Mouse (Mus musculus) forebrain, embryonic 16.5 days (tissue): ENCODE results near the gene Schip1. TPM values are rescaled to one million over a fixed set of nuclear protein-coding genes. Genes with fewer than 3 reads are reported as not detected.
A peak's percentile ranks its signal among the peaks of the same experiment; 100 is the strongest.

ENCODE experiments used
- ATAC-seq: fragments of 200-750 bp; cut with Nextera tagmentation; 2 replicates; pipeline ENCODE4 v1.8.0; 2017; ENCODE audit warnings: mild to moderate bottlenecking, moderate library complexity
- H3K27ac ChIP-seq: fragments of 300-500 bp; sonication (generic); 2 replicates; pipeline ENCODE4 v1.5.1; 2014; ENCODE audit warnings: low read length, control low read depth
- H3K27me3 ChIP-seq: fragments of 300-500 bp; sonication (generic); replicated peaks from 2 replicates; pipeline ENCODE4 v1.6.1; 2014; ENCODE audit warnings: low read length; ENCODE audit not compliant: control insufficient read depth, insufficient read depth
- H3K36me3 ChIP-seq: fragments of 300-500 bp; sonication (generic); 2 replicates; pipeline ENCODE4 v1.6.1; 2014; ENCODE audit not compliant: control insufficient read depth, insufficient read depth
- H3K4me1 ChIP-seq: fragments of 300-500 bp; sonication (generic); replicated peaks from 2 replicates; pipeline ENCODE4 v1.6.1; 2014; ENCODE audit warnings: low read length; ENCODE audit not compliant: control insufficient read depth, insufficient read depth
- H3K4me2 ChIP-seq: fragments of 300-500 bp; sonication (generic); 2 replicates; pipeline ENCODE4 v1.6.1; 2014; ENCODE audit warnings: mild to moderate bottlenecking, low read length, control low read depth
- H3K4me3 ChIP-seq: fragments of 300-500 bp; sonication (generic); replicated peaks from 2 replicates; pipeline ENCODE4 v1.5.1; 2014; ENCODE audit warnings: mild to moderate bottlenecking, low read length, control low read depth
- H3K9ac ChIP-seq: fragments of 300-500 bp; sonication (generic); replicated peaks from 2 replicates; pipeline ENCODE4 v1.6.1; 2014; ENCODE audit warnings: low read depth, low read length, control low read depth
- H3K9me3 ChIP-seq: fragments of 300-500 bp; sonication (generic); 2 replicates; pipeline ENCODE4 v1.6.1; 2016; ENCODE audit warnings: low read length; ENCODE audit not compliant: control insufficient read depth
- WGBS: fragments of 180-500 bp; shearing (Covaris S2); extraction: QIAGEN DNeasy Blood & Tissue Kit; methylation state at CpG from one replicate; pipeline ENCODE4 v1.1.7; 2014; 5-methylcytosine and 5-hydroxymethylcytosine counted together
- polyA plus RNA-seq: library from polyadenylated mRNA; unstranded; fragments of >200 nt; fragmentation: Nextera tagmentation; extraction: Ambion mirVana; gene quantifications from 2 replicates; pipeline ENCODE4 v1.2.1, GENCODE M21; 2015

Schip1 gene
- polyA plus RNA-seq, 1 experiment from 2014 or later: 173 TPM

DNA sequence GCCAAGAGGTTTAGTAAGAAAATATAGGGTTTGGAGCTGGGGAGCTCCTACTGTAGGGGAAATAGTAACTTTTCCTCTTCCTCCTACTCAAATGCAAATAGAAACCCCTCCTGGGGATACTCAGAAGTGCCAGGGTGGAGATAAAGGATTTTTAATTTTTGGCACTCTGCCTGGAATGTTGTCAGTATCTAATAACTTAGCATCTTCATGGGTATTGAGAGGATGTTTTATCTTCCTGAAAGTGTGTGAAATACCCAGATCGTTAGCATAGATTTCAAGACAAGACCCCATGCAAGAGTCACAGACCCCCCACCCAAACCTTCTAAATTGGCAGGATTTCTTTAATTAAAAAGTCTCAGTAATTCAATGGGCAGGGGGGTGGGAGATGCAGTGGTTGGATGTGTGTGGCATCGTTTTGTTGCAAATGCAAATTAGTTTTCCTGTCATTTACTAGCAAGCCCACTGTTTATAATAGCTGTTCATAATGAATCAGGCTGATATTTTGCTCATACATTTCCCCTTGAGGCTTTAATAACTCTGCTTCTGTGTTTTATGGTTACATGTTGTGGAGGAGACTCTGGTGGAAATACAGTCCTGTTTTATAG is 40.6 kb downstream of the Schip1 start:
- Histone ChIP-seq H3K36me3 (no peaks in the 10 kb centered on the region), H3K9me3 (no peaks in the 10 kb centered on the region), H3K4me2 (no peak overlapping the region), H3K4me1 (no peaks in the 10 kb centered on the region), H3K9ac (no peak overlapping the region), H3K27ac (no peak overlapping the region), H3K27me3 (no peaks in the 10 kb centered on the region), H3K4me3 (no peak overlapping the region)
- ATAC-seq: no peak
- WGBS: 11% methylated on average over 2 of the region's 2 CpGs

DNA sequence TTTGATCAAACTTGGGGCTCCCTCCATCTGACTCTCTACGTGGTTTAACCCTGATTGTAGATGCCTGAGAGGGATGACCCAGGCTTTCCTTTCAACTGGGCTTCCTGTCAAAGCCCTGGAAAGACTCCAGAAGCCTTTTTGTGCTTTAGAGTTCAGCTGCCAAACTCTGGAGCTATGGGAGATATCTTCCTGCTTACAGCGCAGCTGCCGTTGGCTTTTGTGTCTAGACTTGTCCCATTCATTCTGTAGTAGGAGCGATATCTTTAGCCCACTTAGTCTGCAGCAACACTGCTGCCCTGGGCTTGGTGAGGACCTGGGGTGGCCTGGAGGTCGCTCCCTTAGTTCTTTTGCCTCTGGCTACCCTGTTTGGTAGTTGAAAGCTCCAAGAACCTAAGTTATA is 56.7 kb downstream of the Schip1 start:
- no peaks in the 10 kb centered on the region for H3K36me3 ChIP-seq
- 49% methylated on average over 5 of the region's 5 CpGs for WGBS
- no peak overlapping the region for H3K4me2 ChIP-seq
- H3K27ac ChIP-seq: no peak overlapping the region
- peaks cover 2% of the 10 kb centered on the region; the same call in 1 of the 2 replicates for H3K4me1 ChIP-seq
- no peak for ATAC-seq
- no peak overlapping the region for H3K4me3 ChIP-seq
- H3K27me3 ChIP-seq: no peaks in the 10 kb centered on the region
- H3K9me3 ChIP-seq: no peaks in the 10 kb centered on the region
- no peak overlapping the region for H3K9ac ChIP-seq

DNA sequence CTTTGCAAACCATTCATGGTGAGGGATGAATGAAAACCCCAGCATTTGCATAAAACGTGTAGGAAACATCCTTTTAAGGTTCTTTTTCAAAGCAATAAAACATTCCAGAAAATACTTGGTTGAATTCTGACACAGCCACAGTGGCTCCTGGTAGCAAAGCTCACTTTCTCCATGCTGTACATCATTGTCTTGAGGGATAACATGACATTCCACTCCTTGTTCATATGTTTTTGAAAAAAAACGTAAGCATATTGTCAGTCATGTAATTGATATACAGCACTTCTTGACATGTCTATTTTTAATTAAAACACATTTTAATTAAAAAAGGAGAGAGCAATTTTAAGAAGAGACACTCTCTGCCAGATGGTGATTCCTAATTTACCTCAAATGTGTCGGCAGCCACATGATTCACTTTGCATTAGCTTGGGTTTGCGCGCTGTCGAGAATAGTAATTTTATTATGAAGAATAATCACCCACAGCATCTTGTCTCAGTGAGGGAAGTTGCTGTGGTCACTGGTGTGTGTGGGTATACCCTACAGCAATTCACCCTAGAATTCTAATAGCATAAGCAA is 61.8 kb downstream of the Schip1 start:
- H3K9me3 ChIP-seq: no peaks in the 10 kb centered on the region
- no peaks in the 10 kb centered on the region for H3K27me3 ChIP-seq
- WGBS: 47% methylated on average over 6 of the region's 6 CpGs
- H3K9ac ChIP-seq: no peak overlapping the region
- H3K27ac ChIP-seq: no peak overlapping the region; the same call in 1 of the 2 replicates
- peak; percentile 55; the same call in 1 of the 2 replicates for ATAC-seq
- H3K4me1 ChIP-seq: peaks cover 8% of the 10 kb centered on the region
- H3K36me3 ChIP-seq: no peaks in the 10 kb centered on the region
- no peak overlapping the region for H3K4me3 ChIP-seq
- no peak overlapping the region for H3K4me2 ChIP-seq

DNA sequence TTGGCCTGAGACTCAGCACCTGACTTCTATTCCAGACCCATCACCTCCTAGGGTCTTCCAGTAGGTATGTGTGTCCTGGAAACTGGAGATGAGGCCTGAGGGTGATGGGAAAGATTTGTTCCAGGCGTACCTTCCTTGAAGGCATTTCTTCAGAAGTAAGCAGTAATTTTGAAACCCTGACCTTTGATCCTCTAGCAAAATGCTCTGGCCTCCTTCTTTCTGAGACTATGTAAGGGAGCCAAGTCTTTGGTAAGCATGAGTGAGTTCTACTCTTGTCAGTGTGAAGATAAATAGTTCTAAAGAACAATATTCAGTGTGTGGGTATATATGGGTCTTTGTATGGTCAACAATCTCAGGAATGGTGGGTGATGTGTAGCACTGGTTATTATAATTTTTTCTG is 65.8 kb downstream of the Schip1 start:
- peaks cover 11% of the 10 kb centered on the region for H3K4me1 ChIP-seq
- no peak overlapping the region for H3K4me3 ChIP-seq
- WGBS: 92% methylated on average over 1 of the region's 1 CpGs
- H3K9me3 ChIP-seq: no peaks in the 10 kb centered on the region
- ATAC-seq: no peak
- no peaks in the 10 kb centered on the region for H3K27me3 ChIP-seq
- no peak overlapping the region for H3K4me2 ChIP-seq
- no peak overlapping the region for H3K27ac ChIP-seq
- H3K9ac ChIP-seq: no peak overlapping the region
- H3K36me3 ChIP-seq: no peaks in the 10 kb centered on the region

DNA sequence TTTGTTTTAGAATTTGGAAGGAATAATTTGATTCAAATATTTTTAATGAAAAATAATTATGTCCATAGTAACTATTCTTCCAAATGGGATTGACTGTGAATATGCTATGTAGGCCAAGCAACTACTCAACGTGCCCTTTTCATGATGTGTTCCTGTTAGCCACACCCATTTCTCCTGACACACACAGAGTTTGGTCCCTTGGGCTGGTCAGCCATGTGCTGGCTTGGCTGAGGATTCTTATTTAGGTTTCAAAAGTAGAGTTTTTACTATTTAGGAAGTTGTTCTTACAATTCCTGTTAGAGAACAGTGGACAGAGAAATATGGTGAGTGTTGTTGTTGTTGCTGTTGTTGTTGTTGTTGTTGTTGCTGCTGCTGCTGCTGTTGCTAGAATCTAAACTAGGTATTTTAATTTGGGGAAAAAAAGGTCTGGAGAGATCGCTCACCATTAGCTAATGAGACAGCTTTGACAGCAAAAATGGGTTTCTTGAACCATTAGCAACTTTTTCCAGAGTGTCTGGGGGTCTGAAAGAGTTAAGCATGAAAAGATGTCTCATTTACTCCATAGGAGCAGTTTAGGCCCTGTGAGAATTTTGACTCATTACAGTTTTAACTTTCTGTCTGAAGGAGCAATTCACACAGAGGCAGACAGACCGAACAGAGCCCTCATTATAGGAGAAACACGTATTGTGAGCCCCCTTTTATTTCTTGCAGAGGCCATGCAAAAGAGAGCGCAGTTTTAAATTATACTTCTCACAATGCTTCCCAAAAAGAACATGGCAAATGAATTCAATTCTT is 74.4 kb downstream of the Schip1 start:
- Histone ChIP-seq H3K4me1 (peaks cover 13% of the 10 kb centered on the region; the same call in 1 of the 2 replicates), H3K9ac (no peak overlapping the region), H3K9me3 (no peaks in the 10 kb centered on the region), H3K4me3 (no peak overlapping the region), H3K27me3 (no peaks in the 10 kb centered on the region), H3K36me3 (no peaks in the 10 kb centered on the region), H3K4me2 (no peak overlapping the region), H3K27ac (no peak overlapping the region)
- peak; percentile 82 for ATAC-seq
- WGBS: 8% methylated on average over 5 of the region's 5 CpGs

DNA sequence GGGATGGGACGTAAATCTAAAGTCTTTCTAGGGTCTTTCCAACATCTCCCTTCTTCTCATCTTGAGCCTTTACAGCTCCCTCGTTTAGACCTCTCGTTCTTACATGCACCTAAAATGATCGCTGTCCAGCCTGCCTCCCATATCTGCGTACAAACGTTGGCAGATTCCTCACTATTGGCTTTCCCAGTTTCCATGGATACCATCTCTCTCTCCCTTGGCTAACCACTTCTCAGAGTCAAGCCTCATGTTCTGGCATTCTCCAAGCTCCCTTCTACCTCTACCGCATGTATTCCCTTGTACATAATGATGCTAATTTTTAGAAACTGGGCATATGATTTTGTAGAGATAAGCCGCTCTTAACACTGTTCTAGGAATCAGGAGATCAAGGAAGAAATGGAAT is 86.1 kb downstream of the Schip1 start:
- H3K4me3 ChIP-seq: no peak overlapping the region
- H3K4me2 ChIP-seq: no peak overlapping the region

DNA sequence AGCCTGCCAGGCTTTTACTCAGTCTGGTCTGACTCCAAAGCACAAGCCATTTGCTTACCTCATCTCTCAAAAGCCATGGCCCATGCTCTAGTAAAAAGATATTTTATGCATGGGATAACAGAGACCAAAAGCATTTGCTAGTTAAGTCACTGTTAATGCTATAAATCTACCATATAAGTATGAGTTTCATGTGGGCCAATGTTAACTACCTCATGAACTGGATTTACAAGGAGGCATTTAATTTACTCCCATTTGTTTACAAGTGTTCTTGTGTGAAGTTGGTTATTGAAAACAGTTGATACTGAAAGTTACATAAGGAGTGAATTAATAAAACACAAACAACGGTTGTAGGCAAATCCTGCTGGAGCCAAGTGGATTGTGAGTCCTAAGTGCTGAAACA is 95.6 kb downstream of the Schip1 start:
- Histone ChIP-seq H3K9me3 (no peaks in the 10 kb centered on the region), H3K4me2 (no peak overlapping the region), H3K9ac (no peak overlapping the region), H3K4me1 (no peaks in the 10 kb centered on the region), H3K4me3 (no peak overlapping the region), H3K27ac (no peak overlapping the region), H3K27me3 (no peaks in the 10 kb centered on the region), H3K36me3 (no peaks in the 10 kb centered on the region)
- no peak for ATAC-seq
- WGBS: 60% methylated on average over 1 of the region's 1 CpGs

More for the DNA sequence above, 86.1 kb downstream of the Schip1 start:
- H3K36me3 ChIP-seq: no peaks in the 10 kb centered on the region
- no peaks in the 10 kb centered on the region for H3K27me3 ChIP-seq
- no peak overlapping the region for H3K27ac ChIP-seq
- no peak overlapping the region for H3K9ac ChIP-seq
- no peaks in the 10 kb centered on the region for H3K4me1 ChIP-seq
- 79% methylated on average over 8 of the region's 8 CpGs for WGBS
- ATAC-seq: no peak
- no peaks in the 10 kb centered on the region for H3K9me3 ChIP-seq

DNA sequence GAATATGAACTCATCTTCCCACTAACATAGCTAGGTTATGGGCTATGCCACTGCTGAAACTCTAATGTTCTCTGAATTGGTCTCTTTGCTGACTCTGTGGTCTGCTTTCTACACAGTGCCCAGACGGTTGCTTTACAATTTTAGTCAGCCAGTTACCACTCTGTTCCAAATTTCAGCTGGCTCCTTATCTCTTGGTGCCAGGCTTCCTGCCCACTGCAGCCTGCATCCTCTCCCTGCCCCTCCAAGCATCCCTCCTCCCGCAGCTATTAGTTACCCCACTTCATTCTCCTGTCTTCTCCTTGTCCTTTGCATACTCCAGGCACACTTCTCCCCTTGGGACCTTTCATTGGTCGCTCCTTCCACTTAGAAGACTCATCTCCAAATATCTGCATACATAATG is 96.2 kb downstream of the Schip1 start:
- no peaks in the 10 kb centered on the region for H3K27me3 ChIP-seq
- no peak overlapping the region for H3K27ac ChIP-seq
- no peak overlapping the region for H3K4me2 ChIP-seq
- no peak overlapping the region for H3K4me3 ChIP-seq
- no peak overlapping the region for H3K9ac ChIP-seq
- H3K36me3 ChIP-seq: no peaks in the 10 kb centered on the region
- no peak for ATAC-seq
- 85% methylated on average over 3 of the region's 3 CpGs for WGBS
- no peaks in the 10 kb centered on the region for H3K4me1 ChIP-seq
- H3K9me3 ChIP-seq: no peaks in the 10 kb centered on the region

DNA sequence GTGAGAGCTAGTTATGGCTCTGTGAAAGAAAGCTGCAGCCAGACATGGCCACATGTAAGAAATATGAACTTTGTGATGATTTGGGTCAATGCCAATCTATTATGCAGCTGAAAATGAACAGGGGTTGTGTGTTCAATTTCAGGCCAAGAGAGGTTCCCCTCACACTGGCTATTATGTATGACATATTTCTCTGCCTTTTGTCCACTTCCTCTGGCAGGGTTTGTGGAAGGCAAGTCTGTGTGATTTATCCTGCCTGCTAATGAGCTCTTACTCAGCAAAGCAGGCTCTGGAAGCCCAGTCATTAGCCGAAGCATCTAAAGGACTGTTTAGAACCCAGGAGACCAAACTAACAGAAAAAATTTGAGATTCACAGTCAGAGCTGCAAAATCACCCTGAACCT is 113.6 kb downstream of the Schip1 start:
- Histone ChIP-seq H3K27me3 (no peaks in the 10 kb centered on the region), H3K9ac (no peak overlapping the region), H3K27ac (no peak overlapping the region), H3K36me3 (no peaks in the 10 kb centered on the region), H3K9me3 (no peaks in the 10 kb centered on the region), H3K4me1 (0 out of 2 replicates have a peak, but pooled peaks cover 4% of the 10 kb centered on the region), H3K4me2 (no peak overlapping the region), H3K4me3 (no peak overlapping the region)
- ATAC-seq: no peak
- 28% methylated on average over 1 of the region's 1 CpGs for WGBS
